Mouse (Mus musculus): ENCODE results near the gene Cdk5r1. TPM values are rescaled to one million over a fixed set of nuclear protein-coding genes. Genes with fewer than 3 reads are reported as not detected.

The Cdk5r1 gene
- polyA plus RNA-seq, 1 experiment from 2014 or later: 0.39 TPM

DNA sequence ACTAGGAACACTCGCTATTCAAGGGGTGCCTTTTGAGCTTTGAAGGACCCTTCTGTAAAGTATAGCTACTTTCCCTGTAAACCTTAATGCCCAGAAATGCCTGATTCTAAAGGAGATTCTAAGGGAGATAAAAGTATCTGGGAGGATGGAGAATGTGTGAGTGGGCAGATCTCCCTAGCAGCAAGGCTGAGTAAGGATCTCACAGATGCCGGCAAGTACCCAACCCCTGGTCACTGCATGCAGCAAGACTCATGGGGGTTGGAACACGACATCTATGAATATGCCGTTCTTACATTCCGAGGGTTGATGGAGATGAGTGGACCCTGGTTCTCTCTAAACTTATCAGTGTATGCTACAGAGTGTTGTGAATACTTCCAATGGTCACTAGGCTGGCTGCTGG is 16.4 kb downstream of the Cdk5r1 start:
- TF ChIP-seq CTCF (IDR thresholded peaks at IDR 0.05): no peak
- no peak for TF ChIP-seq EP300 (IDR thresholded peaks at IDR 0.05)
- DNase-seq (ENCODE audit: low spot score): no peak
- Histone ChIP-seq H3K9me3 (ENCODE audit: low read length) (no peaks in the 10 kb centered on the region), H3K27ac (ENCODE audit: low read length) (no peak overlapping the region), H3K4me2 (replicated peaks; ENCODE audit: low read depth, low read length) (no peak overlapping the region), H3K9ac (replicated peaks; ENCODE audit: low read depth) (no peak overlapping the region), H3K4me3 (ENCODE audit: low read depth, low read length) (no peak overlapping the region), H3K36me3 (ENCODE audit: insufficient read depth, low read length) (no peaks in the 10 kb centered on the region), H3K4me1 (ENCODE audit: insufficient read depth, low read depth, low read length) (peaks cover 2% of the 10 kb centered on the region; the same call in 1 of the 2 replicates), H3K27me3 (replicated peaks; ENCODE audit: insufficient read depth, low read length) (no peaks in the 10 kb centered on the region)
- no peak for ATAC-seq
- WGBS: 83% methylated on average over 5 of the region's 5 CpGs

GRCm38 (mm10) chr11:80494852-80495251 is 18.0 kb downstream of the Cdk5r1 start:
- H3K4me2 ChIP-seq (replicated peaks; ENCODE audit: low read depth, low read length): no peak overlapping the region
- no peaks in the 10 kb centered on the region for H3K36me3 ChIP-seq (ENCODE audit: insufficient read depth, low read length)
- DNase-seq (ENCODE audit: low spot score) (no peak), ATAC-seq (no peak)
- H3K9me3 ChIP-seq (ENCODE audit: low read length): no peaks in the 10 kb centered on the region
- no peak overlapping the region for H3K4me3 ChIP-seq (ENCODE audit: low read depth, low read length)
- 81% methylated on average over 9 of the region's 9 CpGs for WGBS
- H3K9ac ChIP-seq (replicated peaks; ENCODE audit: low read depth): no peak overlapping the region
- peaks cover 9% of the 10 kb centered on the region; the same call in 1 of the 2 replicates for H3K4me1 ChIP-seq (ENCODE audit: insufficient read depth, low read depth, low read length)
- TF ChIP-seq EP300 (IDR thresholded peaks at IDR 0.05): no peak
- no peak for TF ChIP-seq CTCF (IDR thresholded peaks at IDR 0.05)
- H3K27ac ChIP-seq (ENCODE audit: low read length): no peak overlapping the region
- H3K27me3 ChIP-seq (replicated peaks; ENCODE audit: insufficient read depth, low read length): no peaks in the 10 kb centered on the region

GRCm38 (mm10) chr11:80495972-80496371 is 19.1 kb downstream of the Cdk5r1 start:
- Histone ChIP-seq H3K4me1 (ENCODE audit: insufficient read depth, low read depth, low read length) (peaks cover 9% of the 10 kb centered on the region; the same call in 1 of the 2 replicates), H3K27me3 (replicated peaks; ENCODE audit: insufficient read depth, low read length) (no peaks in the 10 kb centered on the region), H3K9ac (replicated peaks; ENCODE audit: low read depth) (no peak overlapping the region), H3K4me2 (replicated peaks; ENCODE audit: low read depth, low read length) (no peak overlapping the region), H3K27ac (ENCODE audit: low read length) (no peak overlapping the region), H3K36me3 (ENCODE audit: insufficient read depth, low read length) (no peaks in the 10 kb centered on the region), H3K4me3 (ENCODE audit: low read depth, low read length) (no peak overlapping the region), H3K9me3 (ENCODE audit: low read length) (no peaks in the 10 kb centered on the region)
- DNase-seq (ENCODE audit: low spot score) (no peak), ATAC-seq (no peak)
- 85% methylated on average over 6 of the region's 6 CpGs for WGBS
- TF ChIP-seq EP300 (IDR thresholded peaks at IDR 0.05) (no peak), CTCF (IDR thresholded peaks at IDR 0.05) (no peak)

DNA sequence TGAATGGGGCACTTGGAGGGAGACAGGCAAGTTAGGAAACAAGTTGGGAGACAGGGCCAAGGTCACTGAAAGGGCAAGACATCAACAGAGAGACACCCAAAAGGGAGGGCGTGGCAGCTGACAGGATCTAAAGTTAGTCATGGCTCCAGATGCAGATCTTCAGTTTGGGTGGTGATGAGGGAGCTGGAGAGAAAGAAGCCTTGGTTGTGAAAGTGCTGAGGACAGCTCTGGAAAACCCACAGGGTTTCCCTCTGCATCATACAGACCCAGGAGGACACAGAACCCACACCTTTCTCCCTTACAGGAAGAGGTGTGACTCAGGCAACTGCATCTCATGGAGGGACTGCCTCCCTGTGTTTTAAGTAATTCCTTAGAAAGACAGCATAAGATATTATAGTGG is 19.8 kb downstream of the Cdk5r1 start:
- peaks cover 9% of the 10 kb centered on the region; the same call in 1 of the 2 replicates for H3K4me1 ChIP-seq (ENCODE audit: insufficient read depth, low read depth, low read length)
- no peak overlapping the region for H3K4me3 ChIP-seq (ENCODE audit: low read depth, low read length)
- no peaks in the 10 kb centered on the region for H3K36me3 ChIP-seq (ENCODE audit: insufficient read depth, low read length)
- no peaks in the 10 kb centered on the region for H3K9me3 ChIP-seq (ENCODE audit: low read length)
- WGBS: 69% methylated on average over 1 of the region's 1 CpGs
- H3K27ac ChIP-seq (ENCODE audit: low read length): no peak overlapping the region
- no peak overlapping the region for H3K9ac ChIP-seq (replicated peaks; ENCODE audit: low read depth)
- ATAC-seq (no peak), DNase-seq (ENCODE audit: low spot score) (no peak)
- H3K27me3 ChIP-seq (replicated peaks; ENCODE audit: insufficient read depth, low read length): no peaks in the 10 kb centered on the region
- TF ChIP-seq CTCF (IDR thresholded peaks at IDR 0.05) (no peak), EP300 (IDR thresholded peaks at IDR 0.05) (no peak)
- no peak overlapping the region for H3K4me2 ChIP-seq (replicated peaks; ENCODE audit: low read depth, low read length)

DNA sequence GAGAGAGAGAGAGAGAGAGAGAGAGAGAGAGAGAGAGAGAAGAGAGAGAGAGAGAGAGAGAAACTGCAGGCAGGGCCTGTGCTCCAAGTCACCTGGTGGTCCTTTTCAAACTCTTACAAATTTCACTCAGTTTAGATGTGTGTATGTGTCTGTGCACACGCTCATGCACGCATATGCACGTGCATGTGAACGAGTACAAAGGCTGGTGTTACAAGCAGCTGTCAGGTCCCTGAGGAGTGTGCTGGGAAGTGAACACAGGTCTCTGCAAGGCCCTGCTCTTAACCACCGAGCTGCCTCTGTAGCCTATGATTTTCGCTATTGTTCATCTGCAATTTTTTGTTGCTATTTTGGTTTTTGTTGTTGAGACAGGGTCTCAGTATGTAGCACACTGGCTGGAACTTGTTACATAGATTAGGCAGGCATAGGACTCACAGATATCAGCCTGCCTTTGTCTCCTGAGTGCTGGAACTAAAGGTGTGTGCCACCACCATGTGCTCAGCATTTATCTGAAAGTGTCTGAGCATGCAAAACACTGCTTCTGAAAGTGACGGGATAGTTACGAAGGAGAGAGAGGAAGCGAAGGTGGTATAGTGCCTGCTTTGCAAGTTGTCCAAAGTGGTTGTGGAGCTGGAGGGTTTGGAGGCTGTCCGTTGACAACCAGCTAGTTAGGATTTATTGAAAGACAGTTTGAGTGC is 20.5 kb downstream of the Cdk5r1 start:
- no peak for DNase-seq (ENCODE audit: low spot score)
- WGBS: 85% methylated on average over 10 of the region's 10 CpGs
- no peaks in the 10 kb centered on the region for H3K36me3 ChIP-seq (ENCODE audit: insufficient read depth, low read length)
- no peak overlapping the region for H3K9ac ChIP-seq (replicated peaks; ENCODE audit: low read depth)
- ATAC-seq: no peak
- H3K27me3 ChIP-seq (replicated peaks; ENCODE audit: insufficient read depth, low read length): no peaks in the 10 kb centered on the region
- TF ChIP-seq CTCF (IDR thresholded peaks at IDR 0.05) (no peak), EP300 (IDR thresholded peaks at IDR 0.05) (no peak)
- H3K4me3 ChIP-seq (ENCODE audit: low read depth, low read length): no peak overlapping the region
- no peaks in the 10 kb centered on the region for H3K9me3 ChIP-seq (ENCODE audit: low read length)
- H3K4me2 ChIP-seq (replicated peaks; ENCODE audit: low read depth, low read length): no peak overlapping the region
- H3K27ac ChIP-seq (ENCODE audit: low read length): no peak overlapping the region
- peaks cover 9% of the 10 kb centered on the region; the same call in 1 of the 2 replicates for H3K4me1 ChIP-seq (ENCODE audit: insufficient read depth, low read depth, low read length)

GRCm38 (mm10) chr11:80498328-80499070 is 21.7 kb downstream of the Cdk5r1 start:
- DNase-seq (ENCODE audit: low spot score): no peak
- H3K27ac ChIP-seq (ENCODE audit: low read length): no peak overlapping the region
- no peak for TF ChIP-seq CTCF (IDR thresholded peaks at IDR 0.05)

More at GRCm38 (mm10) chr11:80498328-80499070, 21.7 kb downstream of the Cdk5r1 start:
- Histone ChIP-seq H3K27me3 (replicated peaks; ENCODE audit: insufficient read depth, low read length) (no peaks in the 10 kb centered on the region), H3K4me2 (replicated peaks; ENCODE audit: low read depth, low read length) (no peak overlapping the region), H3K9ac (replicated peaks; ENCODE audit: low read depth) (no peak overlapping the region), H3K4me1 (ENCODE audit: insufficient read depth, low read depth, low read length) (peaks cover 9% of the 10 kb centered on the region; the same call in 1 of the 2 replicates), H3K9me3 (ENCODE audit: low read length) (no peaks in the 10 kb centered on the region), H3K4me3 (ENCODE audit: low read depth, low read length) (no peak overlapping the region), H3K36me3 (ENCODE audit: insufficient read depth, low read length) (no peaks in the 10 kb centered on the region)
- WGBS: 58% methylated on average over 11 of the region's 11 CpGs
- no peak for ATAC-seq
